Mouse (Mus musculus): ENCODE results near the gene Invs.

- no peak for TF ChIP-seq CTCF (IDR thresholded peaks at IDR 0.05; ENCODE audit: extremely low read depth, insufficient read depth, insufficient read length, insufficient replicate concordance)
- no peak for TF ChIP-seq POLR2A (IDR thresholded peaks at IDR 0.05; ENCODE audit: low read depth, low read length)
Observed at GRCm38 (mm10) chr4:48267683-48268082, 11.9 kb upstream of the Invs start.
